Mouse (Mus musculus): Measurements from ENCODE around the gene Atp10a.
A peak's percentile ranks its signal among the peaks of the same experiment; 100 is the strongest.

Atp10a gene

GRCm38 (mm10) chr7:58690997-58691596 lies 35.1 kb downstream of the Atp10a start:
- peak; percentile 14 to 26 for DNase-seq

- peak in 1 of 2 experiments; percentile 9 for DNase-seq
Observed at GRCm38 (mm10) chr7:58692704-58693103, 36.7 kb downstream of the Atp10a start.

GRCm38 (mm10) chr7:58693342-58693741 lies 37.4 kb downstream of the Atp10a start:
- DNase-seq, result peak in 1 of 2 experiments; percentile 9

GRCm38 (mm10) chr7:58695661-58696060 lies 39.7 kb downstream of the Atp10a start:
- DNase-seq, result no peak

GRCm38 (mm10) chr7:58697092-58697491 lies 41.1 kb downstream of the Atp10a start:
- no peak for DNase-seq

- DNase-seq, result no peak
Observed at GRCm38 (mm10) chr7:58698738-58699442, 42.9 kb downstream of the Atp10a start.

GRCm38 (mm10) chr7:58701311-58701710 lies 45.3 kb downstream of the Atp10a start:
- DNase-seq, result no peak

GRCm38 (mm10) chr7:58705158-58705557 lies 49.2 kb downstream of the Atp10a start:
- no peak for DNase-seq

GRCm38 (mm10) chr7:58709306-58709705 lies 53.3 kb downstream of the Atp10a start:
- no peak for DNase-seq

- DNase-seq, result no peak
Observed at GRCm38 (mm10) chr7:58710312-58710711, 54.3 kb downstream of the Atp10a start.

- no peak for DNase-seq
Observed at GRCm38 (mm10) chr7:58711811-58712210, 55.8 kb downstream of the Atp10a start.

GRCm38 (mm10) chr7:58715576-58716144 lies 59.7 kb downstream of the Atp10a start:
- no peak for DNase-seq

- no peak for DNase-seq
Observed at GRCm38 (mm10) chr7:58716626-58717025, 60.7 kb downstream of the Atp10a start.

GRCm38 (mm10) chr7:58718556-58718955 lies 62.6 kb downstream of the Atp10a start:
- no peak for DNase-seq

GRCm38 (mm10) chr7:58719218-58719938 lies 63.4 kb downstream of the Atp10a start:
- DNase-seq, result no peak

- DNase-seq, result no peak
Observed at GRCm38 (mm10) chr7:58722250-58722649, 66.3 kb downstream of the Atp10a start.

- DNase-seq, result no peak
Observed at GRCm38 (mm10) chr7:58730201-58730600, 74.2 kb downstream of the Atp10a start.

GRCm38 (mm10) chr7:58730831-58731230 lies 74.9 kb downstream of the Atp10a start:
- no peak for DNase-seq

GRCm38 (mm10) chr7:58732406-58732805 lies 76.4 kb downstream of the Atp10a start:
- DNase-seq, result no peak

- peak in 1 of 2 experiments; percentile 22 for DNase-seq
Observed at GRCm38 (mm10) chr7:58733490-58733901, 77.5 kb downstream of the Atp10a start.

- no peak for DNase-seq
Observed at GRCm38 (mm10) chr7:58736841-58737547, 81.0 kb downstream of the Atp10a start.

- no peak for DNase-seq
Observed at GRCm38 (mm10) chr7:58740196-58740595, 84.2 kb downstream of the Atp10a start.

GRCm38 (mm10) chr7:58740842-58741241 lies 84.9 kb downstream of the Atp10a start:
- no peak for DNase-seq

Measured in lung, postnatal 4 days (tissue).